Mouse (Mus musculus) CH12.LX (cell line): ENCODE data around the gene Mettl7a1. TPM values are rescaled to one million over a fixed set of nuclear protein-coding genes. Genes with fewer than 3 reads are reported as not detected.

ENCODE experiments used
- DNase-seq: peaks from one replicate; pipeline ENCODE4 v3.0.0-alpha.2; 2013; ENCODE audit errors: extremely low read depth
- H3K27ac ChIP-seq: 2 replicates; pipeline ENCODE4 v1.5.1; 2012; ENCODE audit warnings: low read depth, mild to moderate bottlenecking, control low read depth, moderate library complexity; ENCODE audit not compliant: insufficient read depth
- H3K27me3 ChIP-seq: replicated peaks from 2 replicates; pipeline ENCODE3; 2012; ENCODE audit warnings: inconsistent platforms
- H3K36me3 ChIP-seq, 2 experiments: replicated peaks in 1 of 2; 2 replicates each; pipeline versions ENCODE3 to v1.6.1; 2012; ENCODE audit warnings: inconsistent platforms in 1 of 2, low read length in 1 of 2, mild to moderate bottlenecking in 1 of 2, mixed read lengths in 1 of 2, moderate library complexity in 1 of 2; ENCODE audit not compliant: control insufficient read depth in 1 of 2, insufficient read depth in 1 of 2
- H3K4me1 ChIP-seq, 2 experiments: 2 replicates each; pipeline ENCODE4 v1.6.1; 2012; ENCODE audit warnings: inconsistent platforms in 1 of 2, moderate library complexity in 1 of 2; ENCODE audit not compliant: insufficient read depth in 2 of 2, control insufficient read depth in 1 of 2
- H3K4me2 ChIP-seq: 2 replicates; pipeline ENCODE4 v1.6.1; 2012; ENCODE audit warnings: low read depth, mild to moderate bottlenecking, control low read depth; ENCODE audit not compliant: poor library complexity, insufficient read depth, severe bottlenecking
- H3K4me3 ChIP-seq, 3 experiments: fragments of 150-350 bp in 1 of 3; sonication (generic) in 1 of 3; replicated peaks in 1 of 3; 2 replicates each; pipeline versions ENCODE3 to v1.5.1; 2011 to 2012; ENCODE audit warnings: low read depth in 2 of 3, low read length in 2 of 3, mild to moderate bottlenecking in 2 of 3, moderate library complexity in 2 of 3, control low read depth in 1 of 3, improper control_type of control experiment in 1 of 3, inconsistent platforms in 1 of 3, mixed read lengths in 1 of 3; ENCODE audit not compliant: poor library complexity in 1 of 3
- H3K79me2 ChIP-seq: replicated peaks from 2 replicates; pipeline ENCODE4 v1.6.1; 2012; ENCODE audit warnings: mild to moderate bottlenecking, moderate library complexity; ENCODE audit not compliant: control insufficient read depth, poor library complexity, insufficient read depth, severe bottlenecking; ENCODE audit errors: extremely low read depth
- H3K9ac ChIP-seq: 2 replicates; pipeline ENCODE4 v1.6.1; 2012; ENCODE audit warnings: low read depth, mild to moderate bottlenecking, control low read depth, moderate library complexity; ENCODE audit not compliant: insufficient read depth
- H3K9me3 ChIP-seq: replicated peaks from 2 replicates; pipeline ENCODE3; 2012; ENCODE audit warnings: low read length, inconsistent platforms, mixed read lengths
- BHLHE40 ChIP-seq: IDR thresholded peaks from 2 replicates; pipeline ENCODE4 v1.6.1; 2011; ENCODE audit warnings: mild to moderate bottlenecking, low read depth, low read length, improper control_type of control experiment
- CTCF ChIP-seq, 2 experiments: IDR thresholded peaks in 1 of 2; conservative IDR thresholded peaks in 1 of 2; 2 replicates each; pipeline ENCODE4 v1.5.1; 2011 to 2012; ENCODE audit warnings: low read depth in 2 of 2, low read length in 2 of 2, improper control_type of control experiment in 1 of 2, inconsistent platforms in 1 of 2, mild to moderate bottlenecking in 1 of 2, moderate library complexity in 1 of 2
- ELF1 ChIP-seq: IDR thresholded peaks from 2 replicates; pipeline ENCODE4 v1.6.1; 2014; ENCODE audit warnings: low read depth, mild to moderate bottlenecking, inconsistent platforms, low read length, improper control_type of control experiment
- ETS1 ChIP-seq: conservative IDR thresholded peaks from 2 replicates; pipeline ENCODE4 v1.6.1; 2012; ENCODE audit warnings: low read depth, mild to moderate bottlenecking, inconsistent platforms, low read length, improper control_type of control experiment, moderate library complexity
- GABPA ChIP-seq: IDR thresholded peaks from 2 replicates; pipeline ENCODE4 v1.6.1; 2012; ENCODE audit warnings: low read depth, low read length, improper control_type of control experiment, inconsistent platforms; ENCODE audit not compliant: insufficient replicate concordance
- HCFC1 ChIP-seq: IDR thresholded peaks from 2 replicates; pipeline ENCODE4 v1.6.1; 2012; ENCODE audit warnings: low read depth, mild to moderate bottlenecking, inconsistent platforms, low read length, improper control_type of control experiment
- IRF4 ChIP-seq: IDR thresholded peaks from 2 replicates; pipeline ENCODE4 v1.6.1; 2014; ENCODE audit warnings: low read depth, mild to moderate bottlenecking, inconsistent platforms, low read length, improper control_type of control experiment
- MAX ChIP-seq: IDR thresholded peaks from 2 replicates; pipeline ENCODE4 v1.6.1; 2011; ENCODE audit warnings: low read length, improper control_type of control experiment
- MEF2A ChIP-seq: IDR thresholded peaks from 2 replicates; pipeline ENCODE4 v1.6.1; 2014; ENCODE audit warnings: low read depth, mild to moderate bottlenecking, inconsistent platforms, low read length, improper control_type of control experiment, borderline replicate concordance
- POLR2A ChIP-seq: IDR thresholded peaks from 2 replicates; pipeline ENCODE4 v1.6.1; 2011; ENCODE audit warnings: low read depth, mild to moderate bottlenecking, improper control_type of control experiment, low read length
- RAD21 ChIP-seq: IDR thresholded peaks from 2 replicates; pipeline ENCODE4 v1.6.1; 2011; ENCODE audit warnings: low read depth, mild to moderate bottlenecking, low read length, improper control_type of control experiment, moderate library complexity
- TBP ChIP-seq: conservative IDR thresholded peaks from 2 replicates; pipeline ENCODE4 v1.6.1; 2011; ENCODE audit warnings: low read depth, low read length, improper control_type of control experiment
- USF1 ChIP-seq: IDR thresholded peaks from 2 replicates; pipeline ENCODE4 v1.6.1; 2014; ENCODE audit warnings: low read depth, mild to moderate bottlenecking, inconsistent platforms, low read length, improper control_type of control experiment
- ZC3H11A ChIP-seq: IDR thresholded peaks from 2 replicates; pipeline ENCODE4 v1.6.1; 2012; ENCODE audit warnings: low read depth, mild to moderate bottlenecking, inconsistent platforms, low read length, improper control_type of control experiment
- ZKSCAN1 ChIP-seq: IDR thresholded peaks from 2 replicates; pipeline ENCODE4 v1.6.1; 2012; ENCODE audit warnings: low read depth, inconsistent platforms, low read length, improper control_type of control experiment, borderline replicate concordance
- ZMIZ1 ChIP-seq: IDR thresholded peaks from 2 replicates; pipeline ENCODE4 v1.6.1; 2012; ENCODE audit warnings: low read depth, mild to moderate bottlenecking, inconsistent platforms, low read length, improper control_type of control experiment
- ZNF384 ChIP-seq: IDR thresholded peaks from 2 replicates; pipeline ENCODE4 v1.6.1; 2012; ENCODE audit warnings: low read depth, low read length, improper control_type of control experiment, inconsistent platforms
- dilution Hi-C: fragments of 300-500 bp; cut with MboI; formaldehyde crosslinking; loops from 2 replicates; pipeline ENCODE4 v1.14.3; 2020; ENCODE audit warnings: low sequenced_read_pairs; ENCODE audit not compliant: extremely low pct_unique_long_range_greater_than_20kb, extremely low pct_ligation_motif_present
- in situ Hi-C: fragments of 300-500 bp; cut with MboI; formaldehyde crosslinking; loops from 3 replicates; pipeline ENCODE4 v1.14.3; 2019; ENCODE audit warnings: low sequenced_read_pairs, low pct_ligation_motif_present, low pct_unique_long_range_greater_than_20kb, mixed read lengths
- polyA plus RNA-seq: library from polyadenylated mRNA; unstranded; fragments of >175 nt; gene quantifications from 2 replicates; pipeline ENCODE4 v1.2.1, GENCODE M21; 2012; ENCODE audit warnings: low read depth; ENCODE audit not compliant: insufficient read length
- total RNA-seq, 2 experiments: library from RNA; depleted of rRNA; stranded (reverse); fragments of 300-350 nt in 1 of 2; fragments of >200 nt in 1 of 2; gene quantifications; 2 replicates each; pipeline ENCODE4 v1.2.3; 2012 to 2014

Mettl7a1 gene
- total and polyA plus RNA-seq, 3 experiments = 6.5 to 17.2 (median 14.2) TPM

GRCm38 (mm10) chr15:100274790-100275559, 29.0 kb upstream of the Mettl7a1 start:
- in situ Hi-C loops (no loop called here), dilution Hi-C loops (no loop called here)
- TF ChIP-seq MAX (no peak), ELF1 (no peak), ZMIZ1 (no peak), BHLHE40 (no peak), ZC3H11A (no peak), ZKSCAN1 (no peak), GABPA (no peak), IRF4 (no peak), MEF2A (no peak), ZNF384 (no peak), ETS1 (no peak), USF1 (no peak)
- Histone ChIP-seq H3K4me1 (no peaks in the 10 kb centered on the region), H3K9ac (no peak overlapping the region), H3K27ac (no peak overlapping the region), H3K79me2 (no peaks in the 10 kb centered on the region), H3K36me3 (no peaks in the 10 kb centered on the region), H3K27me3 (no peaks in the 10 kb centered on the region), H3K4me3 (no peak overlapping the region), H3K4me2 (no peak overlapping the region), H3K9me3 (peaks cover 4% of the 10 kb centered on the region)
- no peak for DNase-seq

GRCm38 (mm10) chr15:100276403-100276802, 27.5 kb upstream of the Mettl7a1 start:
- in situ Hi-C loops = no loop called here
- H3K4me3 ChIP-seq = no peak overlapping the region
- no peaks in the 10 kb centered on the region for H3K36me3 ChIP-seq
- DNase-seq = no peak
- TF ChIP-seq CTCF (conservative IDR thresholded peaks at IDR 0.05 in 1 of 2, IDR thresholded peaks at IDR 0.05 in 1 of 2; ENCODE audit: low read depth in 2 of 2, low read length in 2 of 2) = no peak
- no peak for TF ChIP-seq TBP
- no peak for TF ChIP-seq ZMIZ1
- TF ChIP-seq RAD21 = no peak
- TF ChIP-seq IRF4 = no peak
- no peak for TF ChIP-seq POLR2A
- no peak for TF ChIP-seq HCFC1
- no peaks in the 10 kb centered on the region for H3K4me1 ChIP-seq
- dilution Hi-C loops = no loop called here
- no peak overlapping the region for H3K4me2 ChIP-seq
- no peak overlapping the region for H3K27ac ChIP-seq
- no peaks in the 10 kb centered on the region for H3K79me2 ChIP-seq
- H3K9ac ChIP-seq = no peak overlapping the region
- H3K27me3 ChIP-seq = no peaks in the 10 kb centered on the region
- H3K9me3 ChIP-seq = peaks cover 9% of the 10 kb centered on the region
